Mouse (Mus musculus): Measurements from ENCODE around the gene Col2a1. TPM values are rescaled to one million over a fixed set of nuclear protein-coding genes. Genes with fewer than 3 reads are reported as not detected.
A peak's percentile ranks its signal among the peaks of the same experiment; 100 is the strongest.

Gene Col2a1
- polyA plus RNA-seq (2016; fragmentation: Nextera tagmentation; extraction: Ambion mirVana), result 72.8 and 186 TPM in 2 replicates

DNA sequence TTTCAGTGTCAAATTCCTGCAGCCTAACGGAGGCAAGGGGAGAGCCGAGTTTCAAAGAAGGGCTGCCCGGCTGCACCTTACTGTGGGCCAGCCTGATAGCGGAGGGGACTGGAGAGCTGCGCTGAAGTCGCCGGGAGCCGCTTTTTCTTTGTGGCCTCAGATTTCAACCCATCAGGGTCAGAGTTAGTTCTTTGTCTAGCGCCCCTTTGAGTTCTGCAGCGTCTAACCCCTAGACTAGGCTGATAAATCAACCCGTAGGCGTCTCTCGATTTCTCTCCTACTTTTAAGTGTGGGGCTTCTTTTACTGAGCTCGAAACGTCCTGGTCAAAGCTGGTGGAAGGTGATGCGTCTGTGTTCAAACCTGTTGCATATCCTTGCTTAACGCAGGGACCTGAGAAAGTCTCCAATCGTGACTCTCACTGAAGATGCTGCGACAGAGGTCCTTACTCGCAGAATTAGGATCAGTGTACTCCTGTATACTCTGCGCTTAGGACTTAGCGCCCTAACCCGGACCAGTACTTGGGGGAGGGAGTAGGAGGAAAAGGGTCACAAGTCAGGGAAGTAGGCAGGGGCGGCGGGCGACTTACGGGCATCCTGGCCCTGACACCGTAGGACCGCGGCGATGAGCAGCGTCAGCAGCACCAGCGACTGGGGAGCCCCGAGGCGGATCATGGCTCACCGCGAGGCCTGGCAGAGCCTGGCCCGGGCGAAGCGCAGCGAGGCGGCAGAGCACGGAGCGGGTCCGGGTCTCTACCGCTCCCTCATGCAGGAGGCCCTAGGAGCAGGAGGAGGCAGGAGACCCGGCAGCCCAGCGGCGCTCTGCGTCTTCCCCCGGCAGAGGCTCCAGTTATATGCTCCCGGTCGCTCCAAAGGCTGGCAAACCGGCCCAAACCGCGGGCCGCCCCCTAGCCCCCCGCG lies at the start of gene Col2a1:
Gene Col2a1, minus strand, starts transcription at position 874 of the 918 bp plus-strand sequence.
- under 1% methylated on average over 59 of the region's 59 CpGs for WGBS
- peaks cover 82% of the 10 kb centered on the region for H3K27me3 ChIP-seq (ENCODE audit: low read depth, poor library complexity, severe bottlenecking)
- H3K4me1 ChIP-seq, result peaks cover 69% of the 10 kb centered on the region
- H3K4me3 ChIP-seq, result peak within 1 kb of the TSS; percentile 70
- peaks cover 14% of the 10 kb centered on the region for H3K36me3 ChIP-seq
- DNase-seq (ENCODE audit: low spot score), result peak; percentile 89
- no peaks in the 10 kb centered on the region for H3K9me3 ChIP-seq (replicated peaks)
- peak within 1 kb of the TSS; percentile 88 for H3K27ac ChIP-seq

GRCm38 (mm10) chr15:98051685-98052084 lies 47.2 kb upstream of the Col2a1 start:
- DNase-seq (ENCODE audit: low spot score), result no peak
- H3K27ac ChIP-seq, result no peak overlapping the region
- no peak overlapping the region for H3K4me3 ChIP-seq
- H3K9me3 ChIP-seq (replicated peaks), result no peaks in the 10 kb centered on the region
- WGBS, result 90% methylated on average over 5 of the region's 5 CpGs
- no peaks in the 10 kb centered on the region for H3K4me1 ChIP-seq
- no peaks in the 10 kb centered on the region for H3K27me3 ChIP-seq (ENCODE audit: low read depth, poor library complexity, severe bottlenecking)
- peaks cover 88% of the 10 kb centered on the region for H3K36me3 ChIP-seq

GRCm38 (mm10) chr15:98048918-98049700 lies 44.6 kb upstream of the Col2a1 start:
- Histone ChIP-seq H3K4me3 (no peak overlapping the region), H3K27ac (no peak overlapping the region), H3K4me1 (no peaks in the 10 kb centered on the region), H3K9me3 (replicated peaks) (no peaks in the 10 kb centered on the region), H3K36me3 (peaks cover 92% of the 10 kb centered on the region), H3K27me3 (ENCODE audit: low read depth, poor library complexity, severe bottlenecking) (no peaks in the 10 kb centered on the region)
- DNase-seq (ENCODE audit: low spot score), result no peak
- WGBS, result 96% methylated on average over 13 of the region's 13 CpGs

DNA sequence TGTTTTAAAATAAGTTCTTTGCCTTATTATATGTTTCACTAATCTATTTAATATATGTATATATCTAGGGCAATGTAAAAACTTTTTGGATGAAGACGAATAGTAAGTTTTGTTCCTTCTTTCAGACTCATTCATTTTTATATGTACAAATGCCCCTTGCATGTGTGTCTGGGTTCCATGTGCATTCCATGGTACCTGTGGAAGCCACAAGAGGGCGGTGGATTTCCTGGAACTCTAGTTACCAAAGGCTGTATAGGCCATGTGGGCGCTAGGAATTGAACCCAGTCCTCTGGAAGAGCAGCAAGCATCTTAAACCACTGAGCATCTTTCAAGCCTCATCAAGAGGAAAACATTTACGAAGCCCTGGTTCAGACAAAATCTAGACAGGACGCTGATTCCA lies 39.9 kb upstream of the Col2a1 start:
- H3K36me3 ChIP-seq, result peaks cover 98% of the 10 kb centered on the region
- no peak overlapping the region for H3K27ac ChIP-seq
- DNase-seq (ENCODE audit: low spot score), result no peak
- no peaks in the 10 kb centered on the region for H3K9me3 ChIP-seq (replicated peaks)
- no peaks in the 10 kb centered on the region for H3K4me1 ChIP-seq
- WGBS, result 94% methylated on average over 5 of the region's 5 CpGs
- no peak overlapping the region for H3K4me3 ChIP-seq
- no peaks in the 10 kb centered on the region for H3K27me3 ChIP-seq (ENCODE audit: low read depth, poor library complexity, severe bottlenecking)

DNA sequence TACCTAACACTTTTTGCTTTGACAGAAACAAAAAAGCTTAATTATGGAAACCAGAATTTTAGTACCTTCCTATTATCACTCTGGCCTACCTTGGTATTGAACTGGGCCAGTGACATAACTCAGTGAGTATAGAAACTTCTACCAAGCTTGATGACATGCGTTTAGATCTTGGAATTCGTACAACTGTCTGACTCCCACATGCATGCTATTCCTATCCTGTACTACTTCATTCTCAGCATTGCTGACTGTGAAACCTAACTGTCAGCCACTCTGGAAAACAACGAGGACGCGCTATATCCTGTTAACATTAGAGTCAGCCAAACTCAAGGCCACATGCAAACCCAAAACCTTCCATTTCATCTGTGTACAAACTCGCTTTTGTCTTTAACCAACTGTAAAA lies 39.5 kb upstream of the Col2a1 start:
- 97% methylated on average over 6 of the region's 6 CpGs for WGBS
- H3K9me3 ChIP-seq (replicated peaks), result no peaks in the 10 kb centered on the region
- H3K36me3 ChIP-seq, result peaks cover 98% of the 10 kb centered on the region
- H3K27me3 ChIP-seq (ENCODE audit: low read depth, poor library complexity, severe bottlenecking), result no peaks in the 10 kb centered on the region
- no peak overlapping the region for H3K27ac ChIP-seq
- no peaks in the 10 kb centered on the region for H3K4me1 ChIP-seq
- no peak overlapping the region for H3K4me3 ChIP-seq
- no peak for DNase-seq (ENCODE audit: low spot score)

- Histone ChIP-seq H3K4me3 (no peak overlapping the region), H3K36me3 (peaks cover 96% of the 10 kb centered on the region), H3K4me1 (no peaks in the 10 kb centered on the region), H3K27ac (no peak overlapping the region), H3K9me3 (replicated peaks) (no peaks in the 10 kb centered on the region), H3K27me3 (ENCODE audit: low read depth, poor library complexity, severe bottlenecking) (no peaks in the 10 kb centered on the region)
- no peak for DNase-seq (ENCODE audit: low spot score)
- 88% methylated on average over 12 of the region's 12 CpGs for WGBS
These were observed 38.0 kb upstream of the Col2a1 start for GRCm38 (mm10) chr15:98042508-98042907.

DNA sequence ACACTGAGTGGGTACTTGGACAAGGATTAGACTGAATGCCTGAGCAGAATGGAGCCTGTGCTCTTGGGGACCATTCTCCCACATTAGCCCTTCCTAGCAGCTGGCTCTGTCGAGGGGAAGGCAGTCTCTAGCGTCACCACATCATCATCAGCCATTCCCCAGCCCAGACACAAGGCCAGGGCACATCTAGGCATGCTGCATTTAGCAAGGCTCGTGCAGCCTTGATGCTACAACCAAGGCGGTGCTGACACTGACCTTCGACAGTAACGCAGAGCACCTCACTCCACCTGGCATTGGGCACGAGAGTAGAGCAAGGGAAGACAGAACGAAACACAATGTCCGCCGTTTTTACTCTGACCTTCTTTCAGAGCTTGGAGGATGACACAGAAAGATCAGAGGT lies 35.2 kb upstream of the Col2a1 start:
- Histone ChIP-seq H3K4me1 (peaks cover 15% of the 10 kb centered on the region), H3K36me3 (peaks cover 89% of the 10 kb centered on the region)

GRCm38 (mm10) chr15:98036578-98036977 lies 32.1 kb upstream of the Col2a1 start:
- no peak for DNase-seq (ENCODE audit: low spot score)
- Histone ChIP-seq H3K4me3 (no peak overlapping the region), H3K36me3 (peaks cover 60% of the 10 kb centered on the region), H3K27me3 (ENCODE audit: low read depth, poor library complexity, severe bottlenecking) (no peaks in the 10 kb centered on the region), H3K9me3 (replicated peaks) (no peaks in the 10 kb centered on the region), H3K4me1 (peaks cover 21% of the 10 kb centered on the region), H3K27ac (no peak overlapping the region)
- 97% methylated on average over 5 of the region's 5 CpGs for WGBS

More for the DNA sequence above, 35.2 kb upstream of the Col2a1 start:
- no peak overlapping the region for H3K27ac ChIP-seq
- H3K27me3 ChIP-seq (ENCODE audit: low read depth, poor library complexity, severe bottlenecking), result no peaks in the 10 kb centered on the region
- no peak for DNase-seq (ENCODE audit: low spot score)
- no peak overlapping the region for H3K4me3 ChIP-seq
- 94% methylated on average over 10 of the region's 10 CpGs for WGBS
- H3K9me3 ChIP-seq (replicated peaks), result no peaks in the 10 kb centered on the region

DNA sequence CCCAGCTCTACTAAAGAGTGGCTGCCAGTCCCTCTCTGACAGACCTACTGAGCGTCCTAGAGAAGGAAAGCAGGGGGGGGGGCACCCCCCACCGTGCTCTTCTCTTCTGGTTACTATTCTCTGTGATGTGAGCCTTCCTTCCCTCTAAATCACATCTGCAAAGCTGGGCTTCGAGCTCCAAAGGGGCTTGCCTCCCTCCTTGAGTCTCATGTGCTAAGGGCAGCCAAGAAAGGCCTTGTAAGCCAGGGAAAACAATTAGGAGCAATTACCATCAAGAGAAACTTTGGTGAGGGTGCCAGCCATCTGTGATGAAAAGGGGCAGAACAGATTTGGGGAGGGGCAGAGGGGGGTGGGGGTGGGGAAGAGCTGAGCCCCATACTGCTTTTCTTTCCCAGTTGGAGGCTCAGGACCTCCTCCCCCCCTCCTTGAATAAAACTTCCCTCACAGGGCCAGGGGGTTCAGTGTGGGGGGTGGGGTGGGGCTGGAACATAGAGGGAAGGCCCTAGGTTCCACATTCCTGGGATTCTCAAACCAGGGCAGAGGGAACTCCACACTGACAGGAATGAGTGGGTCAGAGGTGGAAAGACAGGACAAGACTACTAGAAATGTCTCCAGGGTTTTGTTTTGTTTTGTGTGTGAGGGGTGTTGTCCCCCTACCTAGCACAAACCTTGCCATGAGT lies 30.7 kb upstream of the Col2a1 start:
- H3K36me3 ChIP-seq, result peaks cover 46% of the 10 kb centered on the region
- no peak overlapping the region for H3K4me3 ChIP-seq
- H3K27me3 ChIP-seq (ENCODE audit: low read depth, poor library complexity, severe bottlenecking), result no peaks in the 10 kb centered on the region
- peaks cover 28% of the 10 kb centered on the region for H3K4me1 ChIP-seq
- no peak for DNase-seq (ENCODE audit: low spot score)
- H3K27ac ChIP-seq, result peak overlapping the region; percentile 51; the same call in 1 of the 2 replicates
- no peaks in the 10 kb centered on the region for H3K9me3 ChIP-seq (replicated peaks)
- 6% methylated on average over 3 of the region's 3 CpGs for WGBS

DNA sequence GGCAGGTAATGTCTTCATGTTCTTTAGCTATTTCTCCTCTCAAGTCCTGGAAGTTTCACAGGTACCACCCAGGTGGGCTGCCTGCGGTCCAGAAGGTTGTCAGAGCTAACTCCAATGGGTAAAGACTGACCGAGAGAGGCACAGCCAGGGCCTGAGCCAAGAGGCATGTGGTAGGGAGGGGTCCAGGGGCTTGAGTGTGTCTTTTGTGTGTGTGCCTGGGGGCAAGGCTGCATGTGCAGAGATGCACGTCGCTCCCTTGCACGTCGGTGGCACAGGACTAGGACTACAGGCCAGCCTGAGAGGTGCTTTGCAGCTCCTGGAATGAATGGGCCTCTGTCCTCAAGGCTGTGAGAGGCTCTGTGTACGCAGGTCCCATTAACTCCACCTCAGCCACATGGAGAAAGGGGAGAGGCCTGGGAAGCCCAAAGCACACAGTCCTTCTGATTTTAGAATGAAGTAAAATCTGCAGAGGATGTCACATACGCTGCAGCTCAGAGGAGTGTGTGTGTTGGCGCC lies 28.8 kb upstream of the Col2a1 start:
- H3K4me1 ChIP-seq, result peaks cover 35% of the 10 kb centered on the region

GRCm38 (mm10) chr15:98029798-98030197 lies 25.3 kb upstream of the Col2a1 start:
- WGBS, result 79% methylated on average over 6 of the region's 6 CpGs
- peaks cover 54% of the 10 kb centered on the region for H3K4me1 ChIP-seq
- H3K27ac ChIP-seq, result no peak overlapping the region
- H3K36me3 ChIP-seq, result 0 out of 2 replicates have a peak, but pooled peaks cover 2% of the 10 kb centered on the region
- no peaks in the 10 kb centered on the region for H3K9me3 ChIP-seq (replicated peaks)
- H3K27me3 ChIP-seq (ENCODE audit: low read depth, poor library complexity, severe bottlenecking), result no peaks in the 10 kb centered on the region
- no peak for DNase-seq (ENCODE audit: low spot score)
- H3K4me3 ChIP-seq, result no peak overlapping the region

More for the DNA sequence above, 28.8 kb upstream of the Col2a1 start:
- Histone ChIP-seq H3K36me3 (peaks cover 29% of the 10 kb centered on the region), H3K9me3 (replicated peaks) (no peaks in the 10 kb centered on the region), H3K27me3 (ENCODE audit: low read depth, poor library complexity, severe bottlenecking) (no peaks in the 10 kb centered on the region), H3K4me3 (no peak overlapping the region), H3K27ac (peak overlapping the region; percentile 64; the same call in 1 of the 2 replicates)
- DNase-seq (ENCODE audit: low spot score), result no peak
- 83% methylated on average over 9 of the region's 9 CpGs for WGBS
